Mouse (Mus musculus) midbrain, embryonic 13.5 days (tissue): ENCODE measurements around the gene Ube2j2. TPM values are rescaled to one million over a fixed set of nuclear protein-coding genes. Genes with fewer than 3 reads are reported as not detected.

ENCODE experiments used
- ATAC-seq: fragments of 200-750 bp; cut with Nextera tagmentation; 2 replicates; pipeline ENCODE4 v1.8.0; 2017; ENCODE audit warnings: mild to moderate bottlenecking, moderate TSS enrichment, moderate library complexity
- H3K27ac ChIP-seq: fragments of 300-500 bp; sonication (generic); 2 replicates; pipeline ENCODE4 v1.5.1; 2015; ENCODE audit warnings: inconsistent platforms, mild to moderate bottlenecking, moderate library complexity
- H3K27me3 ChIP-seq: fragments of 300-500 bp; sonication (generic); 2 replicates; pipeline ENCODE4 v1.6.1; 2015; ENCODE audit warnings: mild to moderate bottlenecking, inconsistent platforms
- H3K36me3 ChIP-seq: fragments of 300-500 bp; sonication (generic); 2 replicates; pipeline ENCODE4 v1.6.1; 2015; ENCODE audit warnings: mild to moderate bottlenecking, inconsistent platforms
- H3K4me1 ChIP-seq: fragments of 300-500 bp; sonication (generic); replicated peaks from 2 replicates; pipeline ENCODE4 v1.6.1; 2015; ENCODE audit warnings: inconsistent platforms
- H3K4me2 ChIP-seq: fragments of 300-500 bp; sonication (generic); replicated peaks from 2 replicates; pipeline ENCODE4 v1.6.1; 2015; ENCODE audit warnings: moderate library complexity, mild to moderate bottlenecking, inconsistent platforms
- H3K4me3 ChIP-seq: fragments of 300-500 bp; sonication (generic); replicated peaks from 2 replicates; pipeline ENCODE4 v1.5.1; 2015; ENCODE audit warnings: mild to moderate bottlenecking, inconsistent platforms
- H3K9ac ChIP-seq: fragments of 300-500 bp; sonication (generic); replicated peaks from 2 replicates; pipeline ENCODE4 v1.6.1; 2015; ENCODE audit warnings: mild to moderate bottlenecking, inconsistent platforms
- H3K9me3 ChIP-seq: fragments of 300-500 bp; sonication (generic); 2 replicates; pipeline ENCODE4 v1.6.1; 2016; ENCODE audit warnings: mild to moderate bottlenecking, inconsistent platforms
- WGBS: fragments of 180-500 bp; shearing (Covaris S2); methylation state at CpG from one replicate; pipeline ENCODE4 v1.1.7; 2015; 5-methylcytosine and 5-hydroxymethylcytosine counted together
- polyA plus RNA-seq: library from polyadenylated mRNA; unstranded; fragments of >200 nt; fragmentation: Nextera tagmentation; extraction: Ambion mirVana; gene quantifications from 2 replicates; pipeline ENCODE4 v1.2.1, GENCODE M21; 2015

Gene Ube2j2
- polyA plus RNA-seq, 1 experiment from 2014 or later, result 128 TPM

- H3K27ac ChIP-seq, result no peak overlapping the region
- no peak overlapping the region for H3K4me2 ChIP-seq
- H3K4me1 ChIP-seq, result no peaks in the 10 kb centered on the region
- WGBS, result 90% methylated on average over 11 of the region's 11 CpGs
- H3K27me3 ChIP-seq, result no peaks in the 10 kb centered on the region
- no peaks in the 10 kb centered on the region for H3K9me3 ChIP-seq
- no peak for ATAC-seq
- H3K9ac ChIP-seq, result no peak overlapping the region
- peaks cover 55% of the 10 kb centered on the region for H3K36me3 ChIP-seq
- H3K4me3 ChIP-seq, result no peak overlapping the region
Observed at GRCm38 (mm10) chr4:155907003-155907402, 36.6 kb upstream of the Ube2j2 start.

GRCm38 (mm10) chr4:155908281-155908680 is 35.4 kb upstream of the Ube2j2 start:
- ATAC-seq, result no peak
- no peak overlapping the region for H3K4me2 ChIP-seq
- no peaks in the 10 kb centered on the region for H3K4me1 ChIP-seq
- no peaks in the 10 kb centered on the region for H3K27me3 ChIP-seq
- WGBS, result 83% methylated on average over 7 of the region's 7 CpGs
- peaks cover 42% of the 10 kb centered on the region for H3K36me3 ChIP-seq
- no peak overlapping the region for H3K9ac ChIP-seq
- H3K27ac ChIP-seq, result no peak overlapping the region
- no peak overlapping the region for H3K4me3 ChIP-seq
- no peaks in the 10 kb centered on the region for H3K9me3 ChIP-seq

GRCm38 (mm10) chr4:155908751-155909150 is 34.9 kb upstream of the Ube2j2 start:
- WGBS, result 93% methylated on average over 4 of the region's 4 CpGs
- no peaks in the 10 kb centered on the region for H3K9me3 ChIP-seq
- H3K27ac ChIP-seq, result no peak overlapping the region
- ATAC-seq, result no peak
- no peak overlapping the region for H3K9ac ChIP-seq
- no peaks in the 10 kb centered on the region for H3K27me3 ChIP-seq
- H3K4me1 ChIP-seq, result no peaks in the 10 kb centered on the region
- no peak overlapping the region for H3K4me2 ChIP-seq
- no peak overlapping the region for H3K4me3 ChIP-seq
- H3K36me3 ChIP-seq, result peaks cover 37% of the 10 kb centered on the region

GRCm38 (mm10) chr4:155932031-155932430 is 11.6 kb upstream of the Ube2j2 start:
- Histone ChIP-seq H3K27ac (no peak overlapping the region), H3K9ac (no peak overlapping the region), H3K27me3 (no peaks in the 10 kb centered on the region), H3K4me3 (no peak overlapping the region), H3K36me3 (no peaks in the 10 kb centered on the region), H3K4me2 (no peak overlapping the region), H3K4me1 (no peaks in the 10 kb centered on the region), H3K9me3 (no peaks in the 10 kb centered on the region)
- WGBS, result 77% methylated on average over 1 of the region's 1 CpGs
- ATAC-seq, result no peak

- peak; percentile 68 for ATAC-seq
- H3K27ac ChIP-seq, result peak overlapping the region; percentile 86
- WGBS, result under 1% methylated on average over 17 of the region's 17 CpGs
- H3K4me1 ChIP-seq, result peaks cover 25% of the 10 kb centered on the region
- H3K9ac ChIP-seq, result peak overlapping the region; percentile 94
- H3K4me2 ChIP-seq, result peak overlapping the region; percentile 88
- H3K27me3 ChIP-seq, result peaks cover 10% of the 10 kb centered on the region; the same call in 1 of the 2 replicates
- no peaks in the 10 kb centered on the region for H3K9me3 ChIP-seq
- peak overlapping the region; percentile 96 for H3K4me3 ChIP-seq
- H3K36me3 ChIP-seq, result peaks cover 16% of the 10 kb centered on the region
Observed at GRCm38 (mm10) chr4:155943049-155943452, 580 bp upstream of the Ube2j2 start.

- H3K4me1 ChIP-seq, result peaks cover 25% of the 10 kb centered on the region
- H3K36me3 ChIP-seq, result peaks cover 27% of the 10 kb centered on the region
- WGBS, result under 1% methylated on average over 17 of the region's 17 CpGs
- ATAC-seq, result peak; percentile 2; the same call in 1 of the 2 replicates
- H3K27ac ChIP-seq, result peak overlapping the region; percentile 82
- H3K4me3 ChIP-seq, result peak overlapping the region; percentile 96
- H3K9me3 ChIP-seq, result no peaks in the 10 kb centered on the region
- H3K4me2 ChIP-seq, result peak overlapping the region; percentile 88
- peak overlapping the region; percentile 94 for H3K9ac ChIP-seq
- peaks cover 10% of the 10 kb centered on the region; the same call in 1 of the 2 replicates for H3K27me3 ChIP-seq
Observed at GRCm38 (mm10) chr4:155944271-155944670, 640 bp downstream of the Ube2j2 start.

- no peaks in the 10 kb centered on the region for H3K9me3 ChIP-seq
- H3K9ac ChIP-seq, result no peak overlapping the region
- ATAC-seq, result no peak
- H3K4me1 ChIP-seq, result peaks cover 25% of the 10 kb centered on the region
- H3K36me3 ChIP-seq, result peaks cover 55% of the 10 kb centered on the region
- H3K27ac ChIP-seq, result no peak overlapping the region
- H3K4me2 ChIP-seq, result no peak overlapping the region
- H3K4me3 ChIP-seq, result no peak overlapping the region
- no peaks in the 10 kb centered on the region for H3K27me3 ChIP-seq
Observed at GRCm38 (mm10) chr4:155947094-155947493, 3.5 kb downstream of the Ube2j2 start.

GRCm38 (mm10) chr4:155955491-155955890 is 11.9 kb downstream of the Ube2j2 start:
- Histone ChIP-seq H3K4me1 (no peaks in the 10 kb centered on the region), H3K27me3 (no peaks in the 10 kb centered on the region), H3K4me2 (no peak overlapping the region), H3K9ac (no peak overlapping the region), H3K4me3 (no peak overlapping the region), H3K36me3 (peaks cover 79% of the 10 kb centered on the region), H3K27ac (no peak overlapping the region), H3K9me3 (no peaks in the 10 kb centered on the region)
- no peak for ATAC-seq
- WGBS, result 97% methylated on average over 6 of the region's 6 CpGs

GRCm38 (mm10) chr4:155959275-155959674 is 15.6 kb downstream of the Ube2j2 start:
- H3K4me1 ChIP-seq, result peaks cover 19% of the 10 kb centered on the region
- peak; percentile 61 for ATAC-seq
- H3K9me3 ChIP-seq, result no peaks in the 10 kb centered on the region
- no peaks in the 10 kb centered on the region for H3K27me3 ChIP-seq
- peaks cover 45% of the 10 kb centered on the region for H3K36me3 ChIP-seq
- H3K9ac ChIP-seq, result no peak overlapping the region
- no peak overlapping the region for H3K4me3 ChIP-seq
- H3K27ac ChIP-seq, result no peak overlapping the region
- 7% methylated on average over 5 of the region's 5 CpGs for WGBS
- H3K4me2 ChIP-seq, result no peak overlapping the region

- Histone ChIP-seq H3K4me1 (peaks cover 19% of the 10 kb centered on the region), H3K4me3 (peak within 1 kb of the TSS; percentile 41), H3K9me3 (no peaks in the 10 kb centered on the region), H3K36me3 (peaks cover 41% of the 10 kb centered on the region), H3K9ac (peak within 1 kb of the TSS; percentile 69), H3K27ac (peak within 1 kb of the TSS; percentile 44; the same call in 1 of the 2 replicates), H3K27me3 (no peaks in the 10 kb centered on the region), H3K4me2 (peak within 1 kb of the TSS; percentile 78)
- peak; percentile 79 for ATAC-seq
- WGBS, result under 1% methylated on average over 42 of the region's 42 CpGs
Observed at GRCm38 (mm10) chr4:155962167-155962971, 18.7 kb downstream of the Ube2j2 start, which contains the start of gene C1qtnf12. Gene C1qtnf12 (plus strand): TSS chr4:155962318.

GRCm38 (mm10) chr4:155963106-155963505 is 19.5 kb downstream of the Ube2j2 start:
- H3K4me2 ChIP-seq, result peak overlapping the region; percentile 78
- peak overlapping the region; percentile 69; the same call in 1 of the 2 replicates for H3K9ac ChIP-seq
- 45% methylated on average over 7 of the region's 7 CpGs for WGBS
- H3K9me3 ChIP-seq, result no peaks in the 10 kb centered on the region
- H3K36me3 ChIP-seq, result peaks cover 34% of the 10 kb centered on the region
- H3K4me3 ChIP-seq, result peak overlapping the region; percentile 41; the same call in 1 of the 2 replicates
- no peaks in the 10 kb centered on the region for H3K27me3 ChIP-seq
- H3K4me1 ChIP-seq, result peaks cover 19% of the 10 kb centered on the region
- H3K27ac ChIP-seq, result 0 out of 2 replicates have a peak overlapping the region, but pooled peaks have one; percentile 44
- no peak for ATAC-seq

GRCm38 (mm10) chr4:155964396-155964795 is 20.8 kb downstream of the Ube2j2 start:
- ATAC-seq, result no peak
- H3K4me1 ChIP-seq, result peaks cover 19% of the 10 kb centered on the region
- H3K27me3 ChIP-seq, result no peaks in the 10 kb centered on the region
- no peak overlapping the region for H3K4me2 ChIP-seq
- 95% methylated on average over 11 of the region's 11 CpGs for WGBS
- peaks cover 26% of the 10 kb centered on the region for H3K36me3 ChIP-seq
- H3K27ac ChIP-seq, result no peak overlapping the region
- no peaks in the 10 kb centered on the region for H3K9me3 ChIP-seq
- H3K4me3 ChIP-seq, result no peak overlapping the region
- H3K9ac ChIP-seq, result no peak overlapping the region
